Mouse (Mus musculus) midbrain, embryonic 10.5 days (tissue): ENCODE measurements at regions not wholly inside any gene's neighbourhood (a gene's known extent, or its start where the extent isn't known, plus 50 kb on each side); places are given as distances from the start of the nearest gene placed in this dataset.
"Not testable (repeated sequence)": the region's sequence is repeated elsewhere in the genome, so short reads cannot be mapped to it uniquely, and the experiment has no call there.

Experiments used
- DNase-seq: peaks from one replicate; pipeline ENCODE4 v3.0.0-alpha.2; 2017; ENCODE audit warnings: low spot score
- H3K27ac ChIP-seq: fragments of 300-500 bp; sonication (generic); replicated peaks from 2 replicates; pipeline ENCODE4 v1.5.1; 2016; ENCODE audit warnings: mild to moderate bottlenecking
- H3K27me3 ChIP-seq: fragments of 300-500 bp; sonication (generic); 2 replicates; pipeline ENCODE4 v1.6.1; 2016; ENCODE audit warnings: low read depth, mild to moderate bottlenecking; ENCODE audit not compliant: poor library complexity, severe bottlenecking
- H3K36me3 ChIP-seq: fragments of 300-500 bp; sonication (generic); 2 replicates; pipeline ENCODE4 v1.6.1; 2016; ENCODE audit warnings: mild to moderate bottlenecking, moderate library complexity
- H3K4me1 ChIP-seq: fragments of 300-500 bp; sonication (generic); 2 replicates; pipeline ENCODE4 v1.6.1; 2016
- H3K4me3 ChIP-seq: fragments of 300-500 bp; sonication (generic); 2 replicates; pipeline ENCODE4 v1.5.1; 2016; ENCODE audit warnings: mild to moderate bottlenecking, moderate library complexity
- H3K9me3 ChIP-seq: fragments of 300-500 bp; sonication (generic); replicated peaks from 2 replicates; pipeline ENCODE4 v1.6.1; 2016; ENCODE audit warnings: mild to moderate bottlenecking
- WGBS: fragments of 180-500 bp; shearing (Covaris S2); methylation state at CpG from one replicate; pipeline ENCODE4 v1.1.7; 2016; 5-methylcytosine and 5-hydroxymethylcytosine counted together

- WGBS, result 90% methylated on average over 2 of the region's 2 CpGs
- DNase-seq, result no peak
Measured at GRCm38 (mm10) chrX:104931153-104931706, 74.2 kb upstream of the Magee2 start.

DNA sequence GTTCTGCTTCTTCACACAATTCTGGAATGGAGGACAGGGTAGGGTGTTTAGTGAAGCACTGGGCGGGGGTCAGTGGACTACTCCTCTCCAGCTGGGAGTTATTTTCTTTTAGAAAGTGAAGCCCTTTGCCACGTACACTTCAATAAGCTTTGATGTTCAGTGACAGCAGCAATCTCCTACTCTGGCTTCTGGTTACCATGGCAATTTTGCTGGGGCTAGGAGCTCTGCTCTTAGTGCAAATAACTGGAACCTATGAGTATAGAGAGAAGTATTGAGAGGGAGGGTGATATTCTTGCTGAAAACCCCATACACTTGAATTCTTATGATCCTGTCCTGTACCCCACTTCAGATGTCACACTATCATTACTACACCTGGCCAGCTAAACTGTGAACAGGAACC, 94.5 kb upstream of the Magee2 start:
- no peaks in the 10 kb centered on the region for H3K9me3 ChIP-seq
- H3K27me3 ChIP-seq, result peaks cover 88% of the 10 kb centered on the region
- 39% methylated on average over 2 of the region's 2 CpGs for WGBS
- peaks cover 4% of the 10 kb centered on the region; the same call in 1 of the 2 replicates for H3K4me1 ChIP-seq
- H3K27ac ChIP-seq, result no peak overlapping the region
- no peak overlapping the region for H3K4me3 ChIP-seq
- no peak for DNase-seq
- H3K36me3 ChIP-seq, result no peaks in the 10 kb centered on the region

More at GRCm38 (mm10) chrX:104931153-104931706, 74.2 kb upstream of the Magee2 start:
- Histone ChIP-seq H3K27me3 (peaks cover 93% of the 10 kb centered on the region), H3K9me3 (no peaks in the 10 kb centered on the region), H3K27ac (no peak overlapping the region), H3K4me1 (no peaks in the 10 kb centered on the region), H3K36me3 (no peaks in the 10 kb centered on the region), H3K4me3 (no peak overlapping the region)

DNA sequence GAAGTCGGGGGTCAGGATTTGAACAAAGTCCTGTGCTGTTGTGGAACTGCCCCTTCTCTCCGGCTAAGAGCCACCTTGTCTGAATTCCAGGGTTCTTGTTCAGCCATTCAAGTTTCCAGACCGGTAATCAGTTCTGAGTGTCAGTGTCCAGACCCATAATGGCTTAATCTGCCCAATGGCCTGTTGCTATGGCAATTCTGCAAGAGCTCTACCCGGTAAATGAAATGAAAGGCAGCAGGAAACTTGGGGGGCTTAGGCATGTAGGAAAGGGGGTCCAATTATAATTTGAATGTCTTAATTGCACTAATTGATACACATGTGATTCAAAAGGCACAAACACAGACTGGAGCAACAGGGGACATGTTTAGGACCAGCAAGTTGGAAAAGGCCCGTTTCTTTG, 95.7 kb upstream of the Magee2 start:
- not testable (repeated sequence) for H3K27ac ChIP-seq, H3K4me3 ChIP-seq, H3K4me1 ChIP-seq, H3K9me3 ChIP-seq, H3K36me3 ChIP-seq, DNase-seq
- WGBS, result 44% methylated on average over 4 of the region's 5 CpGs
- H3K27me3 ChIP-seq, result peaks cover 84% of the 10 kb centered on the region

DNA sequence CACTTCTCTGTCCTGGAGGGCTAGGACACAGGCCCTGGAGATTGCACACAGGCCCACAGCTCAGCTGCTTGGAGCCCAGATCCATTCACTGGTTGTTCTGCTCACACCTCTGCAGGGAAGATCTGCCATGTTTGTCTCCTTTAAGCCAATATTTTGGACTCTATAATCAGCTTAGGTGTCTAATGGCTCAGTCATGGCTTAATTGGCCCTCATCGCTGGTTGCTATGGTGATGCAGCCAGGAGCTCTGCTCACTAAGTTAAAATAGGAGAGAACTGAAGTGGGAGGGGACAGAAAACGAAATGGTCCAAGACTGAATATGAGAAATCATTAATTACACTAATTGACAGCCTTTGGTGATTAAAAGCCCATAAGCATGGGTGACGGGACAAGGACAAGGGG, 96.3 kb upstream of the Magee2 start:
- 88% methylated on average over 1 of the region's 3 CpGs for WGBS
- H3K4me3 ChIP-seq, H3K27ac ChIP-seq, H3K9me3 ChIP-seq, DNase-seq, H3K36me3 ChIP-seq, H3K4me1 ChIP-seq: not testable (repeated sequence)
- H3K27me3 ChIP-seq, result peaks cover 85% of the 10 kb centered on the region

DNA sequence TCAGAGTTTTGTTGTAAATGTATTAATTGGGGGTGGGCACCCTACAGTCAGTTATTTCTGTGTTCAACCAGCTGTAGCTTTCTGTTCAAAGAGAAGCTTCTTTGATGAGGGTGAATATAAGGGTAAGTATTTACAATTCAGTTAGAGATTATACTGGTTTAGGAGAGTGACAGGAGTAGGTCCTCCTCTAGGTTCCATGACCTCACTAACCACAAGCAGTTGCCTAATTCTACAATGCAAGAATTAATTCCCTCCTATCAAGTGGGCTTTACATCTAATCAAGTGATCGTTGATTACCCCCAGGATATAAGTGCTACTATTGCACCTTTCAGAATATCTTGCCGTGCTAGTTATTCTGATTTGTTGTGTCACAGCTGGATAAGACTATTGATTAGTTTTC, 101.1 kb upstream of the Pbdc1 start:
- peaks cover 94% of the 10 kb centered on the region for H3K27me3 ChIP-seq

GRCm38 (mm10) chrX:105003260-105003659, 76.3 kb upstream of the Pbdc1 start:
- Histone ChIP-seq H3K27me3 (peaks cover 98% of the 10 kb centered on the region), H3K4me3 (no peak overlapping the region), H3K9me3 (no peaks in the 10 kb centered on the region), H3K4me1 (no peaks in the 10 kb centered on the region), H3K27ac (no peak overlapping the region), H3K36me3 (no peaks in the 10 kb centered on the region)
- 49% methylated on average over 3 of the region's 3 CpGs for WGBS
- no peak for DNase-seq

More for the DNA sequence above, 101.1 kb upstream of the Pbdc1 start:
- Histone ChIP-seq H3K36me3 (no peaks in the 10 kb centered on the region), H3K4me3 (no peak overlapping the region), H3K27ac (no peak overlapping the region), H3K4me1 (no peaks in the 10 kb centered on the region), H3K9me3 (no peaks in the 10 kb centered on the region)
- no peak for DNase-seq
- WGBS, result 82% methylated on average over 2 of the region's 2 CpGs

DNA sequence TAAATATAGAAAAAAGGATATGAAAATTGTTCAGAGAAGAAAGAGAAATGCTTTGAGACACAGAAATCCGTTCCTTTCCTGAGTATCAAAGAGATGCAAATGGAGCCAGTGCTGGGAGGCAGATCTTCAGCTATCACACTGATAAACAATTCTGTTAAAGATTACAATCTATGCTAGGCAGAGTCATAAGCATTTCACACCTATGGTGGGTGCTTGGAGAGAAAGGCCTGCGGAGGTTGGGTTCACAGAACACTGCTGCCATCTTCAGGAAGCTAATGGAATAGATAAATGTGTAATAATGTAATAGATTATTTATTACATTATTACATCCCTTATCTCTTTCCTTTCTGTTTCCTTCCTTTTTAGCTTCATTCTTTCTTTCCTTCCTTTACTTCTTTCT, 73.1 kb upstream of the Pbdc1 start:
- WGBS, result 13% methylated on average over 2 of the region's 2 CpGs
- Histone ChIP-seq H3K4me1 (no peaks in the 10 kb centered on the region), H3K36me3 (no peaks in the 10 kb centered on the region), H3K27me3 (peaks cover 98% of the 10 kb centered on the region), H3K27ac (no peak overlapping the region), H3K9me3 (no peaks in the 10 kb centered on the region), H3K4me3 (no peak overlapping the region)
- DNase-seq, result peak; percentile 13
